Mouse (Mus musculus): ENCODE results near the gene Gm10134. TPM values are rescaled to one million over a fixed set of nuclear protein-coding genes. Genes with fewer than 3 reads are reported as not detected.
"Not testable (repeated sequence)": the region's sequence is repeated elsewhere in the genome, so short reads cannot be mapped to it uniquely, and the experiment has no call there.

Gene Gm10134
- not detected in 2 replicates for polyA plus RNA-seq (2016; fragmentation: Nextera tagmentation; extraction: Ambion mirVana)

GRCm38 (mm10) chr2:28505795-28506194 is at the start of gene Gm10134:
TSS of gene Gm10134 (plus strand) at chr2:28506095.
- H3K27ac ChIP-seq = no peak within 1 kb of the TSS
- 74% methylated on average over 3 of the region's 3 CpGs for WGBS
- no peaks in the 10 kb centered on the region for H3K4me1 ChIP-seq
- H3K36me3 ChIP-seq = no peaks in the 10 kb centered on the region
- peaks cover 3% of the 10 kb centered on the region; the same call in 1 of the 2 replicates for H3K27me3 ChIP-seq (ENCODE audit: low read depth, poor library complexity, severe bottlenecking)
- no peaks in the 10 kb centered on the region for H3K9me3 ChIP-seq (replicated peaks)
- no peak within 1 kb of the TSS for H3K4me3 ChIP-seq
- no peak for DNase-seq (ENCODE audit: low spot score)

DNA sequence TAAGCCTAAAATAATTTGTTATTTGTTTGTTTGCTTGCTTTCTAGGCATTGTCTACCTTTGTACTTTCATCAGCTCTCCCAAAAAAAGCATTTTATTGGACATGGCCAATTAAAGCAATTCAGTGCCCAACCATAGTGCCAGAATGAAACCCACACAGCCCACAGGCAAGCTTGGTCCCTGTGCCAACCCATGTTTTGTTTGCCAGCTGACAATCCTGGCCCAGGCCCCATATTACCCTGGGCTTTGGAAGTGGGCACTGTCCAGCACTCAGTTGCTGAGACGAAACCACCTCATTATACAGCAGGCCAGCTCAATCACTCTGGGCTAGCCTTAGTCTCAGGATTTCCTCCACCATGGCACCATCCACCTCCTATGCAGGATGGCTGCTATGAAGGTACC is 49.3 kb upstream of the Gm10134 start:
- no peaks in the 10 kb centered on the region for H3K27me3 ChIP-seq (ENCODE audit: low read depth, poor library complexity, severe bottlenecking)
- WGBS = 81% methylated on average over 1 of the region's 1 CpGs
- no peaks in the 10 kb centered on the region for H3K4me1 ChIP-seq
- H3K27ac ChIP-seq = no peak overlapping the region
- no peak for DNase-seq (ENCODE audit: low spot score)
- no peak overlapping the region for H3K4me3 ChIP-seq
- no peaks in the 10 kb centered on the region for H3K9me3 ChIP-seq (replicated peaks)
- peaks cover 22% of the 10 kb centered on the region for H3K36me3 ChIP-seq

GRCm38 (mm10) chr2:28463919-28464318 is 42.0 kb upstream of the Gm10134 start:
- no peak overlapping the region for H3K4me3 ChIP-seq
- H3K36me3 ChIP-seq = peaks cover 2% of the 10 kb centered on the region
- no peak overlapping the region for H3K27ac ChIP-seq
- 44% methylated on average over 3 of the region's 3 CpGs for WGBS
- peaks cover 27% of the 10 kb centered on the region for H3K4me1 ChIP-seq
- peaks cover 18% of the 10 kb centered on the region for H3K27me3 ChIP-seq (ENCODE audit: low read depth, poor library complexity, severe bottlenecking)
- DNase-seq (ENCODE audit: low spot score) = peak; percentile 71
- no peaks in the 10 kb centered on the region for H3K9me3 ChIP-seq (replicated peaks)

DNA sequence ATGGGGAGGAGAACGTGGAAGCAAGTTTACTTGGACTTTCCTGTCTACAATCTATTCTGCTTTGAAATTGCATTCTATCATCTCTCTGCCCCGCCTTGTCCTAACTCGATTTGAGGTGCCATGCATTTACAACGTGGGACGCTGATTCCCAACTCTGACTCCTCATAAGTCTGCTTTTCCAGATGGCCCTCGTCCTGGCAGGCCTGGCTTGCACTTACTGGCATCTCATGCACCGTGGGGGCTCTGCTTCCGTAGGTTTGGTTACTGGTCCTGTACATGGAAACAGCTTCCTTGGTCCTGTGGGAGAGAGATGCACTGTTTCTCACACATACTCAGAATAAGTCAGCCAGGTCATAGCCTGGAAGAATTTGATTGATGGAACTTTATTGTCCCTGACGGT is 41.0 kb upstream of the Gm10134 start:
- H3K4me1 ChIP-seq = peaks cover 28% of the 10 kb centered on the region
- H3K9me3 ChIP-seq (replicated peaks) = no peaks in the 10 kb centered on the region
- H3K27me3 ChIP-seq (ENCODE audit: low read depth, poor library complexity, severe bottlenecking) = peaks cover 18% of the 10 kb centered on the region
- H3K36me3 ChIP-seq = peaks cover 12% of the 10 kb centered on the region
- no peak overlapping the region for H3K4me3 ChIP-seq
- H3K27ac ChIP-seq = no peak overlapping the region
- WGBS = 85% methylated on average over 9 of the region's 9 CpGs
- no peak for DNase-seq (ENCODE audit: low spot score)

- Histone ChIP-seq H3K36me3 (peaks cover 23% of the 10 kb centered on the region), H3K4me1 (peaks cover 28% of the 10 kb centered on the region), H3K27ac (peak within 1 kb of the TSS; percentile 57), H3K27me3 (ENCODE audit: low read depth, poor library complexity, severe bottlenecking) (peaks cover 18% of the 10 kb centered on the region), H3K4me3 (peak within 1 kb of the TSS; percentile 49), H3K9me3 (replicated peaks) (no peaks in the 10 kb centered on the region)
- peak; percentile 82 for DNase-seq (ENCODE audit: low spot score)
- WGBS = 5% methylated on average over 25 of the region's 25 CpGs
Measured at GRCm38 (mm10) chr2:28465836-28466518, 39.9 kb upstream of the Gm10134 start, which contains the start of gene 1700007K13Rik. TSS of gene 1700007K13Rik (minus strand) at chr2:28466332.

- peak; percentile 96 for DNase-seq (ENCODE audit: low spot score)
- Histone ChIP-seq H3K9me3 (replicated peaks) (no peaks in the 10 kb centered on the region), H3K36me3 (peaks cover 43% of the 10 kb centered on the region), H3K27me3 (ENCODE audit: low read depth, poor library complexity, severe bottlenecking) (peaks cover 18% of the 10 kb centered on the region), H3K27ac (peak within 1 kb of the TSS; percentile 95), H3K4me3 (peak within 1 kb of the TSS; percentile 94), H3K4me1 (peaks cover 28% of the 10 kb centered on the region)
- under 1% methylated on average over 52 of the region's 52 CpGs for WGBS
Measured at GRCm38 (mm10) chr2:28467860-28468485, 37.9 kb upstream of the Gm10134 start, which contains the start of gene Mrps2. TSS of gene Mrps2 (plus strand) at chr2:28468066.

- DNase-seq (ENCODE audit: low spot score) = no peak
- Histone ChIP-seq H3K36me3 (peaks cover 49% of the 10 kb centered on the region), H3K9me3 (replicated peaks) (no peaks in the 10 kb centered on the region), H3K4me1 (peaks cover 28% of the 10 kb centered on the region), H3K27me3 (ENCODE audit: low read depth, poor library complexity, severe bottlenecking) (peaks cover 18% of the 10 kb centered on the region), H3K27ac (peak overlapping the region; percentile 95), H3K4me3 (peak overlapping the region; percentile 94)
- 57% methylated on average over 18 of the region's 18 CpGs for WGBS
Measured at GRCm38 (mm10) chr2:28468486-28469225, 37.2 kb upstream of the Gm10134 start.

GRCm38 (mm10) chr2:28469461-28469860 is 36.4 kb upstream of the Gm10134 start:
- peaks cover 15% of the 10 kb centered on the region for H3K27me3 ChIP-seq (ENCODE audit: low read depth, poor library complexity, severe bottlenecking)
- no peak for DNase-seq (ENCODE audit: low spot score)
- H3K4me3 ChIP-seq = no peak overlapping the region
- 97% methylated on average over 14 of the region's 14 CpGs for WGBS
- peaks cover 28% of the 10 kb centered on the region for H3K4me1 ChIP-seq
- no peak overlapping the region for H3K27ac ChIP-seq
- peaks cover 49% of the 10 kb centered on the region for H3K36me3 ChIP-seq
- H3K9me3 ChIP-seq (replicated peaks) = no peaks in the 10 kb centered on the region

- peaks cover 28% of the 10 kb centered on the region for H3K4me1 ChIP-seq
- 93% methylated on average over 2 of the region's 2 CpGs for WGBS
- H3K36me3 ChIP-seq = peaks cover 49% of the 10 kb centered on the region
- no peak overlapping the region for H3K27ac ChIP-seq
- H3K9me3 ChIP-seq (replicated peaks) = no peaks in the 10 kb centered on the region
- peaks cover 3% of the 10 kb centered on the region for H3K27me3 ChIP-seq (ENCODE audit: low read depth, poor library complexity, severe bottlenecking)
- H3K4me3 ChIP-seq = no peak overlapping the region
- no peak for DNase-seq (ENCODE audit: low spot score)
Measured at GRCm38 (mm10) chr2:28470591-28470990, 35.3 kb upstream of the Gm10134 start.

DNA sequence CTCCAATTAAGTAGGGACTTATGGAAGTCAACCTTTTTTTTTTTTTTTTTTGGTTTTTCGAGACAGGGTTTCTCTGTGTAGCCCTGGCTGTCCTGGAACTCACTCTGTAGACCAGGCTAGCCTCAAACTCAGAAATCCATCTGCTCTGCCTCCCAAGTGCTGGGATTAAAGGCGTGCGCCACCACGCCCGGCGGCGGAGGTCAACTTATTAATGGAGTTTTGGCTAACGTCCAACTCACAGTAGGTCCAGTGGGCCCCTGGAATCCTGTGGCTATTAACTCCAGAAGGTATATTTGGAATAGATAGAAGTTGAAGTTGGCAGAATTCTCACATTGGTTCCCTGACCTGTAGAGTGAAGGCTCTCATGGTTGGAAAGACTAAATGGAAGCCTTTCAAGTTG is 33.9 kb upstream of the Gm10134 start:
- DNase-seq (ENCODE audit: low spot score); H3K4me3 ChIP-seq; H3K27ac ChIP-seq; H3K27me3 ChIP-seq (ENCODE audit: low read depth, poor library complexity, severe bottlenecking); H3K9me3 ChIP-seq (replicated peaks): not testable (repeated sequence)
- H3K4me1 ChIP-seq = peaks cover 16% of the 10 kb centered on the region
- H3K36me3 ChIP-seq = peaks cover 49% of the 10 kb centered on the region
- WGBS = 92% methylated on average over 8 of the region's 8 CpGs

GRCm38 (mm10) chr2:28477993-28478392 is 27.9 kb upstream of the Gm10134 start:
- not testable (repeated sequence) for H3K27ac ChIP-seq; H3K4me3 ChIP-seq; H3K4me1 ChIP-seq; DNase-seq (ENCODE audit: low spot score); H3K36me3 ChIP-seq; H3K27me3 ChIP-seq (ENCODE audit: low read depth, poor library complexity, severe bottlenecking); H3K9me3 ChIP-seq (replicated peaks)
- WGBS = 94% methylated on average over 5 of the region's 5 CpGs

- Histone ChIP-seq H3K4me3 (no peak overlapping the region), H3K27ac (no peak overlapping the region), H3K4me1 (peaks cover 7% of the 10 kb centered on the region; the same call in 1 of the 2 replicates), H3K36me3 (no peaks in the 10 kb centered on the region), H3K9me3 (replicated peaks) (no peaks in the 10 kb centered on the region), H3K27me3 (ENCODE audit: low read depth, poor library complexity, severe bottlenecking) (no peaks in the 10 kb centered on the region)
- no peak for DNase-seq (ENCODE audit: low spot score)
- 86% methylated on average over 20 of the region's 20 CpGs for WGBS
Measured at GRCm38 (mm10) chr2:28479208-28480204, 26.4 kb upstream of the Gm10134 start.

Measured in limb, embryonic 10.5 days (tissue).